Mouse (Mus musculus) limb, embryonic 12.5 days (tissue): ENCODE measurements around the gene 2010300C02Rik. TPM values are rescaled to one million over a fixed set of nuclear protein-coding genes. Genes with fewer than 3 reads are reported as not detected.

Experiments used
- ATAC-seq: fragments of 200-750 bp; cut with Nextera tagmentation; 2 replicates; pipeline ENCODE4 v1.8.0; 2017; ENCODE audit warnings: low read depth, moderate TSS enrichment; ENCODE audit not compliant: insufficient number of reproducible peaks, insufficient read depth, low FRiP score, low TSS enrichment
- H3K27ac ChIP-seq: fragments of 300-500 bp; sonication (generic); 2 replicates; pipeline ENCODE4 v1.5.1; 2016; ENCODE audit warnings: mild to moderate bottlenecking, moderate library complexity
- H3K27me3 ChIP-seq: fragments of 300-500 bp; sonication (generic); 2 replicates; pipeline ENCODE4 v1.6.1; 2016; ENCODE audit warnings: mild to moderate bottlenecking, moderate library complexity
- H3K36me3 ChIP-seq: fragments of 300-500 bp; sonication (generic); 2 replicates; pipeline ENCODE4 v1.6.1; 2016; ENCODE audit warnings: mild to moderate bottlenecking, moderate library complexity
- H3K4me1 ChIP-seq: fragments of 300-500 bp; sonication (generic); replicated peaks from 2 replicates; pipeline ENCODE4 v1.6.1; 2016
- H3K4me2 ChIP-seq: fragments of 300-500 bp; sonication (generic); 2 replicates; pipeline ENCODE4 v1.6.1; 2016; ENCODE audit warnings: mild to moderate bottlenecking, moderate library complexity
- H3K4me3 ChIP-seq: fragments of 300-500 bp; sonication (generic); replicated peaks from 2 replicates; pipeline ENCODE4 v1.5.1; 2016; ENCODE audit warnings: mild to moderate bottlenecking
- H3K9ac ChIP-seq: fragments of 300-500 bp; sonication (generic); replicated peaks from 2 replicates; pipeline ENCODE4 v1.6.1; 2016; ENCODE audit warnings: mild to moderate bottlenecking, moderate library complexity
- H3K9me3 ChIP-seq: fragments of 300-500 bp; sonication (generic); 2 replicates; pipeline ENCODE4 v1.6.1; 2016; ENCODE audit warnings: mild to moderate bottlenecking, moderate library complexity
- WGBS: fragments of 180-500 bp; shearing (Covaris S2); methylation state at CpG from one replicate; pipeline ENCODE4 v1.1.7; 2016; 5-methylcytosine and 5-hydroxymethylcytosine counted together
- polyA plus RNA-seq: library from polyadenylated mRNA; unstranded; fragments of >200 nt; fragmentation: Nextera tagmentation; extraction: Ambion mirVana; gene quantifications from 2 replicates; pipeline ENCODE4 v1.2.1, GENCODE M21; 2016

2010300C02Rik gene
- polyA plus RNA-seq, 1 experiment from 2014 or later, result 1.1 TPM

- Histone ChIP-seq H3K9me3 (0 out of 2 replicates have a peak, but pooled peaks cover 3% of the 10 kb centered on the region), H3K4me3 (no peak overlapping the region), H3K9ac (no peak overlapping the region), H3K36me3 (no peaks in the 10 kb centered on the region), H3K4me2 (no peak overlapping the region), H3K27ac (no peak overlapping the region), H3K27me3 (no peaks in the 10 kb centered on the region), H3K4me1 (no peaks in the 10 kb centered on the region)
- 63% methylated on average over 6 of the region's 6 CpGs for WGBS
- ATAC-seq, result no peak
Observed at GRCm38 (mm10) chr1:37565396-37565795, 154.5 kb downstream of the 2010300C02Rik start.

- no peak overlapping the region for H3K4me2 ChIP-seq
- ATAC-seq, result no peak
- WGBS, result 76% methylated on average over 3 of the region's 3 CpGs
- no peaks in the 10 kb centered on the region for H3K27me3 ChIP-seq
- no peak overlapping the region for H3K9ac ChIP-seq
- no peaks in the 10 kb centered on the region for H3K4me1 ChIP-seq
- 0 out of 2 replicates have a peak, but pooled peaks cover 3% of the 10 kb centered on the region for H3K9me3 ChIP-seq
- no peak overlapping the region for H3K27ac ChIP-seq
- H3K36me3 ChIP-seq, result no peaks in the 10 kb centered on the region
- H3K4me3 ChIP-seq, result no peak overlapping the region
Observed at GRCm38 (mm10) chr1:37561955-37562354, 157.9 kb downstream of the 2010300C02Rik start.

Other genes with a start within 250 kb of the 2010300C02Rik start
- 3.7 and 4.7 TPM in 2 replicates for gene Mgat4a, start 179.1 kb downstream of the 2010300C02Rik start, polyA plus RNA-seq
- gene Tsga10, start 146.3 kb upstream of the 2010300C02Rik start, polyA plus RNA-seq, result 6.0 and 6.7 TPM in 2 replicates
- 8.5 and 9.4 TPM in 2 replicates for gene Lipt1, start 151.7 kb upstream of the 2010300C02Rik start, polyA plus RNA-seq
- gene Mitd1, start 170.3 kb upstream of the 2010300C02Rik start, polyA plus RNA-seq, result 24.3 TPM in 2 replicates
- 232 and 238 TPM in 2 replicates for gene Mrpl30, start 170.4 kb upstream of the 2010300C02Rik start, polyA plus RNA-seq
- gene Lyg2, start 196.4 kb upstream of the 2010300C02Rik start, polyA plus RNA-seq, result not detected in 2 replicates
- gene Lyg1, start 237.7 kb upstream of the 2010300C02Rik start, polyA plus RNA-seq, result not detected in 2 replicates